Mouse (Mus musculus) CH12.LX (cell line): Measurements from ENCODE around the gene Ssh3. TPM values are rescaled to one million over a fixed set of nuclear protein-coding genes. Genes with fewer than 3 reads are reported as not detected.

ENCODE experiments used
- DNase-seq: peaks from one replicate; pipeline ENCODE4 v3.0.0-alpha.2; 2013; ENCODE audit errors: extremely low read depth
- H3K27ac ChIP-seq: 2 replicates; pipeline ENCODE4 v1.5.1; 2012; ENCODE audit warnings: low read depth, mild to moderate bottlenecking, control low read depth, moderate library complexity; ENCODE audit not compliant: insufficient read depth
- H3K27me3 ChIP-seq: replicated peaks from 2 replicates; pipeline ENCODE3; 2012; ENCODE audit warnings: inconsistent platforms
- H3K36me3 ChIP-seq, 2 experiments: replicated peaks in 1 of 2; 2 replicates each; pipeline versions ENCODE3 to v1.6.1; 2012; ENCODE audit warnings: inconsistent platforms in 1 of 2, low read length in 1 of 2, mild to moderate bottlenecking in 1 of 2, mixed read lengths in 1 of 2, moderate library complexity in 1 of 2; ENCODE audit not compliant: control insufficient read depth in 1 of 2, insufficient read depth in 1 of 2
- H3K4me1 ChIP-seq, 2 experiments: 2 replicates each; pipeline ENCODE4 v1.6.1; 2012; ENCODE audit warnings: inconsistent platforms in 1 of 2, moderate library complexity in 1 of 2; ENCODE audit not compliant: insufficient read depth in 2 of 2, control insufficient read depth in 1 of 2
- H3K4me2 ChIP-seq: 2 replicates; pipeline ENCODE4 v1.6.1; 2012; ENCODE audit warnings: low read depth, mild to moderate bottlenecking, control low read depth; ENCODE audit not compliant: poor library complexity, insufficient read depth, severe bottlenecking
- H3K4me3 ChIP-seq, 3 experiments: fragments of 150-350 bp in 1 of 3; sonication (generic) in 1 of 3; replicated peaks in 1 of 3; 2 replicates each; pipeline versions ENCODE3 to v1.5.1; 2011 to 2012; ENCODE audit warnings: low read depth in 2 of 3, low read length in 2 of 3, mild to moderate bottlenecking in 2 of 3, moderate library complexity in 2 of 3, control low read depth in 1 of 3, improper control_type of control experiment in 1 of 3, inconsistent platforms in 1 of 3, mixed read lengths in 1 of 3; ENCODE audit not compliant: poor library complexity in 1 of 3
- H3K79me2 ChIP-seq: replicated peaks from 2 replicates; pipeline ENCODE4 v1.6.1; 2012; ENCODE audit warnings: mild to moderate bottlenecking, moderate library complexity; ENCODE audit not compliant: control insufficient read depth, poor library complexity, insufficient read depth, severe bottlenecking; ENCODE audit errors: extremely low read depth
- H3K9ac ChIP-seq: 2 replicates; pipeline ENCODE4 v1.6.1; 2012; ENCODE audit warnings: low read depth, mild to moderate bottlenecking, control low read depth, moderate library complexity; ENCODE audit not compliant: insufficient read depth
- H3K9me3 ChIP-seq: replicated peaks from 2 replicates; pipeline ENCODE3; 2012; ENCODE audit warnings: low read length, inconsistent platforms, mixed read lengths
- BHLHE40 ChIP-seq: IDR thresholded peaks from 2 replicates; pipeline ENCODE4 v1.6.1; 2011; ENCODE audit warnings: mild to moderate bottlenecking, low read depth, low read length, improper control_type of control experiment
- CHD1 ChIP-seq: IDR thresholded peaks from 2 replicates; pipeline ENCODE4 v1.6.1; 2012; ENCODE audit warnings: low read depth, low read length, improper control_type of control experiment, inconsistent platforms
- CHD2 ChIP-seq: IDR thresholded peaks from 2 replicates; pipeline ENCODE4 v1.6.1; 2011; ENCODE audit warnings: low read length, improper control_type of control experiment
- CTCF ChIP-seq, 2 experiments: IDR thresholded peaks in 1 of 2; conservative IDR thresholded peaks in 1 of 2; 2 replicates each; pipeline ENCODE4 v1.5.1; 2011 to 2012; ENCODE audit warnings: low read depth in 2 of 2, low read length in 2 of 2, improper control_type of control experiment in 1 of 2, inconsistent platforms in 1 of 2, mild to moderate bottlenecking in 1 of 2, moderate library complexity in 1 of 2
- E2F4 ChIP-seq: IDR thresholded peaks from 2 replicates; pipeline ENCODE4 v1.6.1; 2011; ENCODE audit warnings: low read depth, low read length, improper control_type of control experiment; ENCODE audit not compliant: insufficient replicate concordance
- ELF1 ChIP-seq: IDR thresholded peaks from 2 replicates; pipeline ENCODE4 v1.6.1; 2014; ENCODE audit warnings: low read depth, mild to moderate bottlenecking, inconsistent platforms, low read length, improper control_type of control experiment
- EP300 ChIP-seq: IDR thresholded peaks from 2 replicates; pipeline ENCODE4 v1.6.1; 2011; ENCODE audit warnings: low read length, improper control_type of control experiment
- ETS1 ChIP-seq: conservative IDR thresholded peaks from 2 replicates; pipeline ENCODE4 v1.6.1; 2012; ENCODE audit warnings: low read depth, mild to moderate bottlenecking, inconsistent platforms, low read length, improper control_type of control experiment, moderate library complexity
- GABPA ChIP-seq: IDR thresholded peaks from 2 replicates; pipeline ENCODE4 v1.6.1; 2012; ENCODE audit warnings: low read depth, low read length, improper control_type of control experiment, inconsistent platforms; ENCODE audit not compliant: insufficient replicate concordance
- HCFC1 ChIP-seq: IDR thresholded peaks from 2 replicates; pipeline ENCODE4 v1.6.1; 2012; ENCODE audit warnings: low read depth, mild to moderate bottlenecking, inconsistent platforms, low read length, improper control_type of control experiment
- IRF4 ChIP-seq: IDR thresholded peaks from 2 replicates; pipeline ENCODE4 v1.6.1; 2014; ENCODE audit warnings: low read depth, mild to moderate bottlenecking, inconsistent platforms, low read length, improper control_type of control experiment
- JUN ChIP-seq: IDR thresholded peaks from 2 replicates; pipeline ENCODE4 v1.6.1; 2011; ENCODE audit warnings: low read depth, mild to moderate bottlenecking, low read length, improper control_type of control experiment, moderate library complexity; ENCODE audit not compliant: insufficient read depth
- JUND ChIP-seq: conservative IDR thresholded peaks from 2 replicates; pipeline ENCODE4 v1.6.1; 2011; ENCODE audit warnings: low read depth, low read length, improper control_type of control experiment
- KAT2A ChIP-seq: IDR thresholded peaks from 2 replicates; pipeline ENCODE4 v1.6.1; 2012; ENCODE audit warnings: low read length, improper control_type of control experiment, inconsistent platforms; ENCODE audit not compliant: insufficient replicate concordance
- MAFK ChIP-seq: IDR thresholded peaks from 2 replicates; pipeline ENCODE4 v1.6.1; 2011; ENCODE audit warnings: low read length, improper control_type of control experiment; ENCODE audit not compliant: insufficient replicate concordance
- MAX ChIP-seq: IDR thresholded peaks from 2 replicates; pipeline ENCODE4 v1.6.1; 2011; ENCODE audit warnings: low read length, improper control_type of control experiment
- MAZ ChIP-seq: IDR thresholded peaks from 2 replicates; pipeline ENCODE4 v1.6.1; 2012; ENCODE audit warnings: low read depth, mild to moderate bottlenecking, inconsistent platforms, low read length, improper control_type of control experiment, moderate library complexity
- MEF2A ChIP-seq: IDR thresholded peaks from 2 replicates; pipeline ENCODE4 v1.6.1; 2014; ENCODE audit warnings: low read depth, mild to moderate bottlenecking, inconsistent platforms, low read length, improper control_type of control experiment, borderline replicate concordance
- MXI1 ChIP-seq: IDR thresholded peaks from 2 replicates; pipeline ENCODE4 v1.6.1; 2011; ENCODE audit warnings: mild to moderate bottlenecking, low read depth, low read length, improper control_type of control experiment
- MYC ChIP-seq: IDR thresholded peaks from 2 replicates; pipeline ENCODE4 v1.6.1; 2011; ENCODE audit warnings: low read depth, mild to moderate bottlenecking, improper control_type of control experiment, low read length
- NELFE ChIP-seq: IDR thresholded peaks from 2 replicates; pipeline ENCODE4 v1.6.1; 2011; ENCODE audit warnings: low read depth, low read length, improper control_type of control experiment
- NRF1 ChIP-seq: IDR thresholded peaks from 2 replicates; pipeline ENCODE4 v1.6.1; 2014; ENCODE audit warnings: low read depth, mild to moderate bottlenecking, inconsistent platforms, low read length, improper control_type of control experiment, moderate library complexity
- PAX5 ChIP-seq: IDR thresholded peaks from 2 replicates; pipeline ENCODE4 v1.6.1; 2012; ENCODE audit warnings: low read length, inconsistent platforms, mixed read lengths
- POLR2A ChIP-seq: IDR thresholded peaks from 2 replicates; pipeline ENCODE4 v1.6.1; 2011; ENCODE audit warnings: low read depth, mild to moderate bottlenecking, improper control_type of control experiment, low read length
- POLR2AphosphoS2 ChIP-seq: IDR thresholded peaks from 2 replicates; pipeline ENCODE4 v1.6.1; 2011; ENCODE audit warnings: low read depth, low read length, improper control_type of control experiment
- RAD21 ChIP-seq: IDR thresholded peaks from 2 replicates; pipeline ENCODE4 v1.6.1; 2011; ENCODE audit warnings: low read depth, mild to moderate bottlenecking, low read length, improper control_type of control experiment, moderate library complexity
- RCOR1 ChIP-seq: conservative IDR thresholded peaks from 2 replicates; pipeline ENCODE4 v1.6.1; 2012; ENCODE audit warnings: low read depth, mild to moderate bottlenecking, inconsistent platforms, low read length, improper control_type of control experiment
- SIN3A ChIP-seq: IDR thresholded peaks from 2 replicates; pipeline ENCODE4 v1.6.1; 2012; ENCODE audit warnings: low read length, improper control_type of control experiment, inconsistent platforms
- SMC3 ChIP-seq: IDR thresholded peaks from 2 replicates; pipeline ENCODE4 v1.6.1; 2011; ENCODE audit warnings: low read depth, low read length, improper control_type of control experiment
- TBP ChIP-seq: conservative IDR thresholded peaks from 2 replicates; pipeline ENCODE4 v1.6.1; 2011; ENCODE audit warnings: low read depth, low read length, improper control_type of control experiment
- TCF12 ChIP-seq: IDR thresholded peaks from 2 replicates; pipeline ENCODE4 v1.6.1; 2014; ENCODE audit warnings: low read depth, mild to moderate bottlenecking, inconsistent platforms, low read length, improper control_type of control experiment
- UBTF ChIP-seq: IDR thresholded peaks from 2 replicates; pipeline ENCODE4 v1.6.1; 2012; ENCODE audit warnings: low read depth, mild to moderate bottlenecking, inconsistent platforms, low read length, improper control_type of control experiment, moderate library complexity
- USF1 ChIP-seq: IDR thresholded peaks from 2 replicates; pipeline ENCODE4 v1.6.1; 2014; ENCODE audit warnings: low read depth, mild to moderate bottlenecking, inconsistent platforms, low read length, improper control_type of control experiment
- USF2 ChIP-seq: conservative IDR thresholded peaks from 2 replicates; pipeline ENCODE4 v1.6.1; 2011; ENCODE audit warnings: low read depth, low read length, improper control_type of control experiment
- ZC3H11A ChIP-seq: IDR thresholded peaks from 2 replicates; pipeline ENCODE4 v1.6.1; 2012; ENCODE audit warnings: low read depth, mild to moderate bottlenecking, inconsistent platforms, low read length, improper control_type of control experiment
- ZKSCAN1 ChIP-seq: IDR thresholded peaks from 2 replicates; pipeline ENCODE4 v1.6.1; 2012; ENCODE audit warnings: low read depth, inconsistent platforms, low read length, improper control_type of control experiment, borderline replicate concordance
- ZMIZ1 ChIP-seq: IDR thresholded peaks from 2 replicates; pipeline ENCODE4 v1.6.1; 2012; ENCODE audit warnings: low read depth, mild to moderate bottlenecking, inconsistent platforms, low read length, improper control_type of control experiment
- ZNF384 ChIP-seq: IDR thresholded peaks from 2 replicates; pipeline ENCODE4 v1.6.1; 2012; ENCODE audit warnings: low read depth, low read length, improper control_type of control experiment, inconsistent platforms
- dilution Hi-C: fragments of 300-500 bp; cut with MboI; formaldehyde crosslinking; loops from 2 replicates; pipeline ENCODE4 v1.14.3; 2020; ENCODE audit warnings: low sequenced_read_pairs; ENCODE audit not compliant: extremely low pct_unique_long_range_greater_than_20kb, extremely low pct_ligation_motif_present
- in situ Hi-C: fragments of 300-500 bp; cut with MboI; formaldehyde crosslinking; loops from 3 replicates; pipeline ENCODE4 v1.14.3; 2019; ENCODE audit warnings: low sequenced_read_pairs, low pct_ligation_motif_present, low pct_unique_long_range_greater_than_20kb, mixed read lengths
- polyA plus RNA-seq: library from polyadenylated mRNA; unstranded; fragments of >175 nt; gene quantifications from 2 replicates; pipeline ENCODE4 v1.2.1, GENCODE M21; 2012; ENCODE audit warnings: low read depth; ENCODE audit not compliant: insufficient read length
- total RNA-seq, 2 experiments: library from RNA; depleted of rRNA; stranded (reverse); fragments of 300-350 nt in 1 of 2; fragments of >200 nt in 1 of 2; gene quantifications; 2 replicates each; pipeline ENCODE4 v1.2.3; 2012 to 2014

Gene Ssh3
- total and polyA plus RNA-seq, 3 experiments, result 5.6 to 30.0 (median 12.3) TPM

DNA sequence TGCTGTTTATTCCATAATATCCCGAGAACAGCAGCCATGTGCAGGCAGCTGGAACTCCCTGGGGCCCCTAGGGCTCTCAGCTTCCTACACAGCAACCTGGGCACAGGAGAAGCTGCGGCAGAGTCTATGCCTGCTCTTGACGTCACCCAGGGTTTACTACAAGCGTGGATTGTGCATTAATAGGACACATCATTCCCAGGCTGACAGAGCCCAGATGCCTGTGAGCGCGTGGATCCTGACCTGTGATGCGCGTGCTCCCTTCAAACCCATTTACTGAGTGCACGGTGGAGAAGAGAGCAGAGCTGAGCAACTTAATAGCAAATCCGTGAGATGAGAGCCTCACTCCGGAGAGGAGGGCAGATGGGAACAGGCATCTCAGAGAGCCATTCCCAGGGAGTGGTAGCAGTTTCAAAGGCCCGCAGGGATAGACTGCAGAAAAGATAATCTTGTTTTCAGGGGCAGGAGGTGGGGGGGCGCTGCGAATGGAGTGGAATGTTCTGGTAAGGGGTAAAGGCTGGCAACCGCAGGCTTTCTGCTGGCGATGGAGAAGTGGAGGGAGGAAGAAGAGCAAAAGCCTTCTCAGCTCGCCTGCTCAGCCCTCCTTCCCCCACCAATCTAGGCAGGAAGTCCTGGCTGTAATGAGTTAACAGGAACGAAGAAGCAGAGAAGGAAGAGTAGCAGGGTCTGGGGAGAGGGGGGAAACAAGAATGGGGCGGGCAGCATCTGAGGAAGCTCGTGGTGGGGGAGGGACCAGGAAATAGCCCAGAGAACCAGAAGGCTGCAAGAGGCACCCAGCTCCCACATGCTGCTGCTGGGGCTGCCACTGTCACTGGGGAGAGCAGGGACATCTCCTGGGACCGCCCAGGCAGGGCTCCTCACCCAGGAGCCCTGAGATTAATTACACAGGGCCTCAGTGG, 33.0 kb upstream of the Ssh3 start:
- Histone ChIP-seq H3K9ac (peak overlapping the region; percentile 86), H3K4me3 (peak overlapping the region; percentile 56 to 89 (median 59))
- TF ChIP-seq ZNF384 (no peak), TCF12 (peak; percentile 90), PAX5 (no peak), USF1 (no peak), MAX (peak; percentile 55), RAD21 (no peak; the same call in 1 of the 2 replicates), ELF1 (peak; percentile 88), TBP (peak; percentile 73), JUN (no peak), POLR2AphosphoS2 (no peak), SIN3A (peak; percentile 77), EP300 (0 out of 2 replicates have a peak, but pooled peaks have one; percentile 27), JUND (no peak), SMC3 (no peak), HCFC1 (peak; percentile 54; the same call in 1 of the 2 replicates), NRF1 (peak; percentile 21; the same call in 1 of the 2 replicates), E2F4 (no peak), POLR2A (peak; percentile 81), ZC3H11A (no peak), MAZ (peak; percentile 79), IRF4 (peak; percentile 78), GABPA (no peak), MAFK (no peak), RCOR1 (no peak), USF2 (no peak), NELFE (no peak), CTCF (conservative IDR thresholded peaks at IDR 0.05 in 1 of 2, IDR thresholded peaks at IDR 0.05 in 1 of 2; ENCODE audit: low read depth in 2 of 2, low read length in 2 of 2) (no peak), ZKSCAN1 (no peak), KAT2A (0 out of 2 replicates have a peak, but pooled peaks have one; percentile 36), ETS1 (peak; percentile 80), MYC (peak; percentile 72; the same call in 1 of the 2 replicates), CHD1 (no peak), CHD2 (peak; percentile 72), MEF2A (no peak; the same call in 1 of the 2 replicates), UBTF (no peak; the same call in 1 of the 2 replicates), MXI1 (peak; percentile 81), BHLHE40 (peak; percentile 56; the same call in 1 of the 2 replicates), ZMIZ1 (peak; percentile 56)
- TF ChIP-seq, all 38 proteins: peak for 18
- in situ Hi-C loops, result no loop called here
- Histone ChIP-seq H3K27me3 (no peaks in the 10 kb centered on the region), H3K4me1 (peaks cover 36 to 74% of the 10 kb centered on the region in 2 experiments), H3K27ac (peak overlapping the region; percentile 97), H3K36me3 (peaks cover 14 to 42% of the 10 kb centered on the region in 2 experiments), H3K4me2 (peak overlapping the region; percentile 92), H3K79me2 (peaks cover 80% of the 10 kb centered on the region), H3K9me3 (no peaks in the 10 kb centered on the region)
- peak; percentile 89 for DNase-seq
- dilution Hi-C loops, result no loop called here
